Mouse (Mus musculus): ENCODE measurements around the gene Kcnn1. TPM values are rescaled to one million over a fixed set of nuclear protein-coding genes. Genes with fewer than 3 reads are reported as not detected.

Gene Kcnn1
- polyA plus RNA-seq, 1 experiment from 2014 or later: 1.6 TPM

DNA sequence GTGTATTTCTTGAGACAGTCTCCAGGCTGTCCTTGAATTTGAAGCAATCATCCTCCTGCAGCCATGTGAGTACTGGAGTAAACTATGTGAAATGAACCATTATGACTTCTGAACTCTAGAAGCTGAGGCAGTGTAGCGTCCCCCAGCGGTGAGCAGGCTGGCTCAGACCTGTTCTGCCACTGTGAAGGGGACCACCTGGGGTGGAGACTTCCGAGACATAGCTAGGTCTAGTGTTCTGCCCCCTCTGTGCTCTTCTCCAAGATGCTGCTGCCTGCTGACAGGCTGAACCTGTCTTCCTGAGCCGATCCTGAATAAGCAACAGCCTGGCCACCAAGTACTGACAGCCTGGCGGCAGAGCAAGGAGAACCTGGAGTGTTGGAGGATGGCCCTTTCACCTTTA, 17.9 kb downstream of the Kcnn1 start:
- 38% methylated on average over 5 of the region's 5 CpGs for WGBS
- Histone ChIP-seq H3K36me3 (ENCODE audit: control insufficient read depth, insufficient read depth, low read length) (no peaks in the 10 kb centered on the region), H3K27me3 (ENCODE audit: control insufficient read depth, insufficient read depth, low read length) (no peaks in the 10 kb centered on the region), H3K4me1 (ENCODE audit: control insufficient read depth, insufficient read depth, low read length) (peaks cover 5% of the 10 kb centered on the region; the same call in 1 of the 2 replicates), H3K9me3 (ENCODE audit: control insufficient read depth, low read depth, low read length) (no peaks in the 10 kb centered on the region), H3K4me3 (ENCODE audit: low read depth, low read length) (no peak overlapping the region), H3K9ac (replicated peaks; ENCODE audit: low read depth, low read length) (no peak overlapping the region), H3K4me2 (replicated peaks; ENCODE audit: low read depth, low read length) (no peak overlapping the region), H3K27ac (ENCODE audit: low read length) (no peak overlapping the region)
- no peak for ATAC-seq (ENCODE audit: insufficient number of reproducible peaks, insufficient read depth, low FRiP score, low read depth)

DNA sequence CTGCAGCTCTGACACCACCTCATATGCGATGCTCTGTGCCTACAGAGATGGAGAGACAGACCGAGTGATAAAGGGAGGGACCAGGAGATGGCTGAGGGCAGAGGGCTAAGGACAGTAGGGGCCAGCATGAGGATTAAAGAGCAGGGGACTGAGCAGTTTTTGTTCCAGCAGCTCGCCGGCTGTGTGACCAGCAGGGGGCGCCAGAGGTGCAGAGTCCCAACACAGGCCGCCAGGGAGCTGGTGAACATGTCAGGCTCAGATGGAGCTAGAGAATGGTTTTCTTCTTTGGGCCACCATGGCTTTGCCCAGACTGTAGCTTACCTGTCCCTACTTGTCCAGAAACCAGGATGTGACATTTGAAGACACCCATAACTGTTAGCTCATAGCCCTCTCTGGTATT, 18.5 kb downstream of the Kcnn1 start:
- 3% methylated on average over 6 of the region's 6 CpGs for WGBS
- Histone ChIP-seq H3K9me3 (ENCODE audit: control insufficient read depth, low read depth, low read length) (no peaks in the 10 kb centered on the region), H3K4me2 (replicated peaks; ENCODE audit: low read depth, low read length) (no peak overlapping the region), H3K36me3 (ENCODE audit: control insufficient read depth, insufficient read depth, low read length) (no peaks in the 10 kb centered on the region), H3K4me1 (ENCODE audit: control insufficient read depth, insufficient read depth, low read length) (peaks cover 5% of the 10 kb centered on the region; the same call in 1 of the 2 replicates), H3K4me3 (ENCODE audit: low read depth, low read length) (no peak overlapping the region), H3K27me3 (ENCODE audit: control insufficient read depth, insufficient read depth, low read length) (no peaks in the 10 kb centered on the region), H3K27ac (ENCODE audit: low read length) (no peak overlapping the region), H3K9ac (replicated peaks; ENCODE audit: low read depth, low read length) (no peak overlapping the region)
- ATAC-seq (ENCODE audit: insufficient number of reproducible peaks, insufficient read depth, low FRiP score, low read depth): no peak

DNA sequence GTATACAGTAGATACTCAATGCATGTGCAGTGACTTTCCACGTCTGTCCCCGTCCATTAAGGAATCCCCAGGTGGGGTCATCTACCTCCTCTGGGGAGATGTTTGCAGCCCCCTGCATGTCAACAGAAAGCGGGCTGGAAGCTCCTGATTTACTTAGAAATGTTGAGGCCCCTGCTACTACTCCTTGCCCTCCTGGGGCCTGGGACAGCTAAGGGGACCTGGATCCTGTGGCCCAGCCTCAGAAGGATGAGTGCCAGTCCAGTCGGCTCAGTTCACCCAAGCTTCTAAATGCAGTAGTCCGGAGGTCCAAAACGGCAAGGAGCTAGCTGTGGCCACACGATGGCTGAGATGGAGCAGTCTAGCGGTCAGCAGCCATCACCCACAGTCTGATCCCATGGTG, 19.1 kb downstream of the Kcnn1 start:
- Histone ChIP-seq H3K4me2 (replicated peaks; ENCODE audit: low read depth, low read length) (no peak overlapping the region), H3K36me3 (ENCODE audit: control insufficient read depth, insufficient read depth, low read length) (no peaks in the 10 kb centered on the region), H3K4me3 (ENCODE audit: low read depth, low read length) (no peak overlapping the region), H3K27ac (ENCODE audit: low read length) (no peak overlapping the region), H3K4me1 (ENCODE audit: control insufficient read depth, insufficient read depth, low read length) (peaks cover 5% of the 10 kb centered on the region; the same call in 1 of the 2 replicates), H3K9ac (replicated peaks; ENCODE audit: low read depth, low read length) (no peak overlapping the region), H3K9me3 (ENCODE audit: control insufficient read depth, low read depth, low read length) (no peaks in the 10 kb centered on the region), H3K27me3 (ENCODE audit: control insufficient read depth, insufficient read depth, low read length) (no peaks in the 10 kb centered on the region)
- ATAC-seq (ENCODE audit: insufficient number of reproducible peaks, insufficient read depth, low FRiP score, low read depth): no peak
- WGBS: 87% methylated on average over 8 of the region's 8 CpGs

DNA sequence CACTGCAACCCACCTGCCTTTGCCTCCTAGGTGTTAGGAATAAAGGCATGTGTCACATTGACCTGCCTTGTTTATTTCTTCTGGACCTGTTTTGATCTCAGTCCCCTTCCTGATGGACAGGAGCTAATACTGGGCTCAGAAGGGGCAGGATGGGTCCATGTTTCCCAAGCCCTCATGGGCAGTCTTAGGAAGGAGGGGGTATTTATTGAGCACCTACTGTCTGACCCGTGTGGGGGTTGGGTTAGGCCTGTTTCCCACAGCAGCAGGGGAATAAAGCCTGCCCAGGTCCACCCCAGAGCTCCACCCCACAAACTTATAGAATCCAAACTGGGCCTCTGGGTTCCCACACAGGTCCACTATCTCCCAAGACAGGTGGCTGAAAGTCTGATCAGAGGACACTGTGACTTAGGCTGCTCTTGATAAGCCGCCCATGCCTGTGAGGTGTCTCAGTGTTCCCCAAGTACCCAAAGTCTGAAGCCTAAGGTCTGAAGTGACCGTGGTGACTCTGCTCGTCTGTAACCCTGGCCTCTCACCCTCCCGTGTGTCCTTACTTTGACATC, 19.8 kb downstream of the Kcnn1 start:
- no peak overlapping the region for H3K27ac ChIP-seq (ENCODE audit: low read length)
- ATAC-seq (ENCODE audit: insufficient number of reproducible peaks, insufficient read depth, low FRiP score, low read depth): no peak
- no peaks in the 10 kb centered on the region for H3K36me3 ChIP-seq (ENCODE audit: control insufficient read depth, insufficient read depth, low read length)
- H3K9ac ChIP-seq (replicated peaks; ENCODE audit: low read depth, low read length): no peak overlapping the region
- WGBS: 82% methylated on average over 5 of the region's 5 CpGs
- no peaks in the 10 kb centered on the region for H3K9me3 ChIP-seq (ENCODE audit: control insufficient read depth, low read depth, low read length)
- peaks cover 5% of the 10 kb centered on the region; the same call in 1 of the 2 replicates for H3K4me1 ChIP-seq (ENCODE audit: control insufficient read depth, insufficient read depth, low read length)
- no peak overlapping the region for H3K4me3 ChIP-seq (ENCODE audit: low read depth, low read length)
- H3K27me3 ChIP-seq (ENCODE audit: control insufficient read depth, insufficient read depth, low read length): no peaks in the 10 kb centered on the region
- H3K4me2 ChIP-seq (replicated peaks; ENCODE audit: low read depth, low read length): no peak overlapping the region

DNA sequence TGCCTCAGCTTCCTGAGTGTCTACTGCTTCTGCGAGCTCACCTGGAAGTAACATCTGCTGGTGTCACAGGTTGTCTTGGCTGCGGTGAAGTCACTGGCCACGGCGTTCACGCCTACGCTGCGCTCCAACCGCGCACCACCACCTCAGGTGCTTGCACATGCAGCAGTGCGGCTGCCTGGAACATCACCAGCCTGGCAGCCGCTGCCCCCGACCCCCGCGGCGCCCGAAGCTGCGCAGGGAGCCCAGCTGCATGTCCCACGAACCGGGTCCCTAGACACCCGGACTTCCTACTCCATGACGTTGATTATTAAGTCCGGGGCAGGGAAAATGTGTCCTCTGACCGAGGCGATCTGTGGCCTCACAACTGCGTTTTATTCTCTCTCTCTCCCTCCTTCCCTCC, 20.6 kb downstream of the Kcnn1 start:
- H3K27ac ChIP-seq (ENCODE audit: low read length): no peak overlapping the region

DNA sequence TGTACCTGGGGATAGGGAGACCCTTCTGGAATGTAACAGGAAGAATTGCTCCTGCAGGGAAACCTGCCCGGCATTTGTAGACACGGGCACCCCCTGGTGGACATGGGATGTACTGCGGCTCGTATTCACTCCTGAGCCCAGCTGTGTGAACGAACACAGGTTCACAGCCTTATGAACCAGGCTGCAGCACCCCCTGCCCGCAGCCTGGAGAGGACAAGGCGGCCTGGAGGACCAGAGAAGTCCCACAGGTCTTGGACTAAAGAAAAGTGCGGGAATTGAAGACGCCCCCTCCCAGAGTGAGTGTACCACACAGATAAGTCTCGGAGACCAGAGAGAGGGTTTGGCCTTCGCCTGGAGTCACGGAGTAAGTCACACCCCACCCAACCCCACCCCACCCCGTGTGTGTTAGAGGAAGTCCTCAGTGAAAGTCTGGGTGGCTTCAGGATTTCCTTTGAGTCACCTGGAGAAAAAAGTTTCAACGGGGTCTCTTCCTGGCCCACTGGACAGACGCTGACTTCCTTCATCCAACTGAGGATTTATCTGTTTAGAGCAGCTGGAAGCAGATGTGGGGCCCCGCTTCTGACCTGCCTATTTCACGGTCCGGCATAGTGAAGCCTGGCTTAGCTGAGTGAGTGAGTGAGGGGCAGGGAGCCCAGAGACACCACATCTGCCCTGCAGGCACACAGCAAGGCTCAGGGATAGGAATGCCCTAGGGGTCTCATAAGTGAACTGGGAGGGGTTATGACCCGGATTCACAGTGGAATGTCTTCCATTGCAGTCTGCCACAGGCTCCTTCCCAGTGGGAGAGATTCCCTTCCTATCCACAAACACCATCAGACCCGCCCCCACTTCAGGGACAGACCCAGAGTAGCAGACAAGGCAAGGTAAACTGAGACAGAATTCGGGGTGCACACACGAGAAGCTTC, 21.6 kb downstream of the Kcnn1 start:
- Histone ChIP-seq H3K9ac (replicated peaks; ENCODE audit: low read depth, low read length) (no peak overlapping the region), H3K9me3 (ENCODE audit: control insufficient read depth, low read depth, low read length) (no peaks in the 10 kb centered on the region), H3K27ac (ENCODE audit: low read length) (no peak overlapping the region), H3K36me3 (ENCODE audit: control insufficient read depth, insufficient read depth, low read length) (no peaks in the 10 kb centered on the region), H3K4me1 (ENCODE audit: control insufficient read depth, insufficient read depth, low read length) (peaks cover 5% of the 10 kb centered on the region; the same call in 1 of the 2 replicates), H3K4me2 (replicated peaks; ENCODE audit: low read depth, low read length) (peak overlapping the region; percentile 25; the same call in 1 of the 2 replicates), H3K27me3 (ENCODE audit: control insufficient read depth, insufficient read depth, low read length) (no peaks in the 10 kb centered on the region), H3K4me3 (ENCODE audit: low read depth, low read length) (no peak overlapping the region)
- no peak for ATAC-seq (ENCODE audit: insufficient number of reproducible peaks, insufficient read depth, low FRiP score, low read depth)
- 24% methylated on average over 22 of the region's 22 CpGs for WGBS

More for the DNA sequence above, 20.6 kb downstream of the Kcnn1 start:
- Histone ChIP-seq H3K4me2 (replicated peaks; ENCODE audit: low read depth, low read length) (no peak overlapping the region), H3K9me3 (ENCODE audit: control insufficient read depth, low read depth, low read length) (no peaks in the 10 kb centered on the region), H3K36me3 (ENCODE audit: control insufficient read depth, insufficient read depth, low read length) (no peaks in the 10 kb centered on the region), H3K4me3 (ENCODE audit: low read depth, low read length) (no peak overlapping the region), H3K9ac (replicated peaks; ENCODE audit: low read depth, low read length) (no peak overlapping the region), H3K4me1 (ENCODE audit: control insufficient read depth, insufficient read depth, low read length) (peaks cover 5% of the 10 kb centered on the region; the same call in 1 of the 2 replicates), H3K27me3 (ENCODE audit: control insufficient read depth, insufficient read depth, low read length) (no peaks in the 10 kb centered on the region)
- WGBS: 65% methylated on average over 25 of the region's 25 CpGs
- ATAC-seq (ENCODE audit: insufficient number of reproducible peaks, insufficient read depth, low FRiP score, low read depth): no peak

DNA sequence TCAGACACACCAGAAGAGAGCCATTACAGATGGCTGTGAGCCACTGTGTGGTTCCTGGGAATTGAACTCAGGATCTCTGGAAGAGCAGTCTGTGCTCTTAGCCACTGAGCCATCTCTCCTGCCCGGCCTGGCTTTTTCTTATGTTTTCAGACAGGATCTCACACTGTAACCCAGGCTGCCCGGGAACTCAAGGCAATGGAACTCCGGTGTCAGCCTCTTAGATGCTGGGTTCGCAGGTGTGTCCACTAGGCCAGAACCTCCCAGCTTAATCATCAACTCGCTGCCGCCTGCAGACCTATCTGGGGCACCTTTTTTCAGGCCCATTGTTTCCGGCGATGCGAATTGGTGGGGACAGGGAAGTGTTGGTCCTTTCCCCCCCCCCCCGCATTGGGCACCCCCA, 22.5 kb downstream of the Kcnn1 start:
- H3K27me3 ChIP-seq (ENCODE audit: control insufficient read depth, insufficient read depth, low read length): no peaks in the 10 kb centered on the region
- H3K4me3 ChIP-seq (ENCODE audit: low read depth, low read length): no peak overlapping the region
- H3K9ac ChIP-seq (replicated peaks; ENCODE audit: low read depth, low read length): no peak overlapping the region
- H3K9me3 ChIP-seq (ENCODE audit: control insufficient read depth, low read depth, low read length): no peaks in the 10 kb centered on the region
- peaks cover 5% of the 10 kb centered on the region; the same call in 1 of the 2 replicates for H3K4me1 ChIP-seq (ENCODE audit: control insufficient read depth, insufficient read depth, low read length)
- 0 out of 2 replicates have a peak overlapping the region, but pooled peaks have one; percentile 25 for H3K4me2 ChIP-seq (replicated peaks; ENCODE audit: low read depth, low read length)
- no peak for ATAC-seq (ENCODE audit: insufficient number of reproducible peaks, insufficient read depth, low FRiP score, low read depth)
- H3K27ac ChIP-seq (ENCODE audit: low read length): peak overlapping the region; percentile 69; the same call in 1 of the 2 replicates
- H3K36me3 ChIP-seq (ENCODE audit: control insufficient read depth, insufficient read depth, low read length): no peaks in the 10 kb centered on the region
- WGBS: 48% methylated on average over 10 of the region's 10 CpGs

DNA sequence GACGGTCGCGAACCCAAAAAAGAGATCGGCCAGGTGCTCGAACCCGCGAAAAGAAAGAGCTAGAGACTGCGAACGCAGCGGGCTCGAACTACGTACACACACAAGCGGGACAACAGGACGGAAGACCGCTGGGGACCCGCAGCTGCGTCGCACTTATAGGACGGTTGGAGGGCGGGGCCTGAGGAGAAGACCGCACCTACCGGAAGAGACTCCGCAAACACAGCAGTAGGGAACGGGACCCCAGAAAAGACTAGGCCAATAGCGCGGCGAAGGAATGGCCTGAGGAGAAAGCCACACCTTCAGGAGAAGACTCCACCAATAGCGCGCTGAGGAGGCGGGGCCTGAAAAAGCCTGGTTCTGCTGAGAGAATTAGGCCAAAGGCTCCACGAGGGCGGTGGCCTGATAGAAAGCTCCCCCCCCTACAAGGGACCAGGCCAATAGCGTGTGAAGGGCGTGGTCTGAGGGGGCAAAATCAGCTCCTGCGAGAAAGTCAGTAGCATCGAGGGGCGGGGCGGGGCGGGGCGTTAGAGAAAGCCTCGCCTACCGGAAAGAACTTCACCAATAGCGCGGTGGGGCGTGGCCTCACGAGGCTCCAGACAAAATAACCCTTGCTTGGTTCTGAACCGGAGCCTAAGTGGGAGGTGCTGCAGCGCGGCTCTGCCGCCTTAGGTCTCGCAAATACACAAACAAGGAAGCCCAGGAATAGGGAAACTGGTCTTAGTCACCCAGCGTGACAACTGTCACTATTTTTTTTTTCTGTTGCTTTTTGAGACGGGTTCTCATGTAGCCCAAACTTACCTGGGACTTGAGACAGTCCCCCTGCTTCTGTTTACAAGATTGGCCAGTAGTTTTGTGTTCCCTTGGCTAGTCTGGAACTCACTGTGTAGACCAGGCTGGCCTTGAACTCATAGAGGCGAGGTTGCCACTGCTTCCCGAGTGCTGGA, 23.4 kb downstream of the Kcnn1 start, which contains the start of gene Arrdc2:
Gene Arrdc2, minus strand, starts transcription at position 313 of the 944 bp plus-strand sequence.
- Histone ChIP-seq H3K4me1 (ENCODE audit: control insufficient read depth, insufficient read depth, low read length) (peaks cover 5% of the 10 kb centered on the region; the same call in 1 of the 2 replicates), H3K4me3 (ENCODE audit: low read depth, low read length) (peak within 1 kb of the TSS; percentile 51), H3K4me2 (replicated peaks; ENCODE audit: low read depth, low read length) (peak within 1 kb of the TSS; percentile 66), H3K27ac (ENCODE audit: low read length) (peak within 1 kb of the TSS; percentile 88; the same call in 1 of the 2 replicates), H3K9me3 (ENCODE audit: control insufficient read depth, low read depth, low read length) (no peaks in the 10 kb centered on the region), H3K36me3 (ENCODE audit: control insufficient read depth, insufficient read depth, low read length) (no peaks in the 10 kb centered on the region; the same call in 1 of the 2 replicates), H3K27me3 (ENCODE audit: control insufficient read depth, insufficient read depth, low read length) (no peaks in the 10 kb centered on the region), H3K9ac (replicated peaks; ENCODE audit: low read depth, low read length) (peak within 1 kb of the TSS; percentile 69)
- WGBS: 2% methylated on average over 55 of the region's 55 CpGs
- ATAC-seq (ENCODE audit: insufficient number of reproducible peaks, insufficient read depth, low FRiP score, low read depth): peak; percentile 96

Data from stomach, embryonic 14.5 days (tissue).